Mouse (Mus musculus): ENCODE data around the gene Ccr8.
A peak's percentile ranks its signal among the peaks of the same experiment; 100 is the strongest.

GRCm38 (mm10) chr9:120131784-120132288, 39.9 kb downstream of the Ccr8 start:
- TF ChIP-seq CTCF (IDR thresholded peaks at IDR 0.05 in 2 of 3, conservative IDR thresholded peaks at IDR 0.05 in 1 of 3; ENCODE audit: control insufficient read depth in 1 of 3, insufficient read depth in 1 of 3, low read depth in 2 of 3, low read length in 3 of 3, poor library complexity in 1 of 3, severe bottlenecking in 1 of 3) (no peak), POLR2A (IDR thresholded peaks at IDR 0.05; ENCODE audit: control insufficient read depth in 1 of 2, insufficient read depth in 1 of 2, low read depth in 1 of 2, low read length in 2 of 2, poor library complexity in 1 of 2) (peak in 1 of 2 experiments; percentile 64; a peak in 1 of 4 replicates), RAD21 (IDR thresholded peaks at IDR 0.05; ENCODE audit: low read depth, low read length) (no peak)

All from MEL (cell line).